Mouse (Mus musculus): ENCODE results near the gene Gm20532.

- TF ChIP-seq GATA1 (IDR thresholded peaks at IDR 0.05; ENCODE audit: low read length) (no peak), TAL1 (IDR thresholded peaks at IDR 0.05; ENCODE audit: low read length) (no peak)
These were observed 5.7 kb upstream of the Gm20532 start for GRCm38 (mm10) chr2:26580751-26581150.
